Mouse (Mus musculus) erythroblast, adult 5-6 weeks (primary cell): ENCODE data around the gene Rag1. TPM values are rescaled to one million over a fixed set of nuclear protein-coding genes. Genes with fewer than 3 reads are reported as not detected.

Experiments
- ATAC-seq: replicated peaks from 2 replicates; pipeline ENCODE4 v1.8.0; 2016; ENCODE audit warnings: moderate number of reproducible peaks, mild to moderate bottlenecking, moderate TSS enrichment, inconsistent platforms; ENCODE audit not compliant: poor library complexity, low FRiP score, severe bottlenecking
- total RNA-seq, 2 experiments: library from RNA; stranded (forward) in 1 of 2; stranded (reverse) in 1 of 2; fragments of 150-400 nt in 1 of 2; fragments of 200-764, 138-1000 nt in 1 of 2; gene quantifications; 2 replicates each; pipeline versions ENCODE4 v1.2.3 to v1.2.4; 2015 to 2017; ENCODE audit warnings: low replicate concordance in 2 of 2

Rag1 gene
- total RNA-seq (2015; ENCODE audit: low replicate concordance) (0.63 and 0.77 TPM in 2 replicates), total RNA-seq (2017; ENCODE audit: low replicate concordance) (0.14 and 0.34 TPM in 2 replicates)

DNA sequence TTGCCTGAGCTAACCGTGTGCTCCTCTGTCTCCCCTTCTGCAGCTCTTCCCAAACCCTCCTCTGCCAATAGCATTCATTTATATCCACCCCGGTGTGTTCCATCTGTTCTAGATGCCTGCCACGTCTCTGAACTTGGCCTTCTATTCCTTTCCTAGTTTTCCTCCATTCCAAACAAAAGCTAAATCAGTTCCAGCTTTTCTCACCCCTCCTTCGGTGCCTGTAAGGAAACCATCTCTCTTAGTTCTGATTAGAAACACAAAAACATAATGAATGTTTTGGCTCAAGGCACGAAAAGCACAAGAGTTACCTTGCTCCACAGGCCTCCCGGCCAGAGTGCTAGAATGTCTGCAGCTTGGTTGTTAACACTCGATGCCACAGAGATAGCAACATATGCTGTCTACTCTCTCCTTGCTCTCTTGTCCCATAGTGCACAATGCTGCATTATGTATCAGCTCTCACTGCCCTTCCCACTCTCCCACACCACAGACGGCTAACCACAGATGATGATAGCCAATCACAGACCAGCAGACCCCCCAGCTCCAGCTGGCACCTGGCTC is at the start of gene Rag1, which contains the start of gene B230118H07Rik:
Gene Rag1, minus strand, starts transcription at position 388 of the 558 bp plus-strand sequence.
Gene B230118H07Rik, minus strand, starts transcription at position 419 of the 558 bp plus-strand sequence.
- ATAC-seq, result no peak

DNA sequence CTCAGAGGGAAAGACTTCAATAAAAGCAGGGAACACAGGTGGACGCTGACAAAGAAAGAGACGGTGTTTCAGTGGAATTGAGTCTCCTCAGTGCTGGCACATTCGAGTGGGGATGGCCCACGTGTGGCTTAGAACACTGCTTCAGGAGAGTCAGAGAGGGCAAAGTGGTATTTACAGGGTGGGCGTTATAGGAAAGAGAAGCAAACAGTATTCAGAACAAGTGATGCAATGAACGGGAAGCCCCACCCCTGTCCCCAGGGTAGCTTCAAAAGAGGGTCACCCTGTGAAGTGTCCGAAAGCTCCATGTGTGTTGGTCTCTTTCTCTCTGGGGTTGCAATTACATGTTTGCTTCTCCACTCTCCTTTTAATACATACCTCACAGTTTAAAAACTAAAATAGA is 46.3 kb upstream of the Rag1 start:
- no peak for ATAC-seq

DNA sequence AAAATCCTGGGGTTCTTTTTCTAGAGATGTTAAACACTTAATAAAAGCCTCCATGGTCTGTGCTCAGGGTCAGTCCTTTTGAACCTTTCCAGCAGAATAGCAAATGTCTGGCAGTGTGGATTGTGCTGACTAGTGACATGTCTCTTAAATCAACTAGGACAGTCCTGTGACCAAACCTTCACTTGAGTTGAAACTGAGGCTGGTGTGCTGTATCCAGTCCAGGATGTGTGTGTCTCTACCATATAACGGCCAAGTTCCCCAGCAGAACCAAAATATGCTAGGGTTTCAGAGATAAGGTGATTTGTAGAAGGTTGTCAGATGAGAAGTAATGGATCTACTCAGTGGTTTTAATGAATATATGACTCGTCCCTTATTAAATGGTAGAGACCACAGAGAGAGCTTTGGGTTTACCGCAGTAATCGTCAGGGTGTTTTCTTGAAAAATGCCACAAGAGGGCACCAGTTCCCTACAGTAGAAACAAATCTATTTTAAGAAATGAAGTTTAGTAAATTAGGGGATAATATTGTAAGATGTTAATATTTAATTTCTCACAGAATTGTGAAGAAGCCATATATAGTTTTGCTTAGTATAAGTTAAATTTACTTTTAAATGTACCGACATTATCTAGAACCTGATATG is 44.4 kb upstream of the Rag1 start:
- no peak for ATAC-seq

DNA sequence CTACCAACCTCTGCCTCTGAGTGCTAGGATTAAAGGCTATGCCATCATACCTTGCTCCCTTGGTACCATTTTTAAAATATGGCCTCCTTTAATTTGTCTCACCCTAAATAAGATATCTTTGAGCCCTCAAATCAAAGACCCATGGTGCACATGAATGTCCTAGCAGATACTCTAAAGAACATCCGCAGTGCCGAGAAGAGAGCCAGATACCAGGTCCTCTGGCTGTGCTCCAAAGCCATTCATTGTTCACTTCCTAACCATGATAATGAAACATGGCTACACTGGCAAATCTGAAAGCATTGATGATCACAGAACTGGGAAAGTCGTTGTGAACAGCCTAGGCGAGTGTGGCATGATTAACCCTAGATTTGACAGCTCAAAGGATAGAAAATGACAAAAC is 43.7 kb upstream of the Rag1 start:
- no peak for ATAC-seq

DNA sequence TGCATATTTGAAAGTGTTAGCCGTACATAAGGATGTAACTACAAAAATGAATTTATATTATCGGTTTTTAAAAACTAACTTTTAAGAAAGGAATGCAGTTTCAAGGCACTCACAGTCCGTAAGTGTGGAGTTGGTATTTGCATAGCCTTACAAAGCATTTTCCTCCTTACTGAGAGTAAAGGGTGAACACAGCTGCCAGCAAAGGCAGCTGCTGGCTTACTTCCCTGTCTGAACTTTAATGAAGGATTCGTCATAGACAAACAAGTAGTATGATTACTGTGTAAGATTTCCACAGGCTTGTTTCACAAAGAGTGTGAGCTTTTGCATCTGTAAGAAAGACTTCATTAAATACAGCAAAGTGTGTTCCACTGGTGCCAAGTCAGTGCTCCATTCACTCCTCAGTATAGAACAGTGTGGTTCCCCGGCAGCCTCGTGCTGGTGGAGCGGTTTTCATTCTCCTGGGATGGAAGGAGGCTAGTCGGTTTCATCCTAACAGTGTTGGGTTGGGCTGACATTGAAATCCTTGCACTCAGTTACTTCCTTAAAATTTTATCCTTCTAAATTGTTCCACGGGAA is 41.0 kb upstream of the Rag1 start:
- ATAC-seq, result no peak

DNA sequence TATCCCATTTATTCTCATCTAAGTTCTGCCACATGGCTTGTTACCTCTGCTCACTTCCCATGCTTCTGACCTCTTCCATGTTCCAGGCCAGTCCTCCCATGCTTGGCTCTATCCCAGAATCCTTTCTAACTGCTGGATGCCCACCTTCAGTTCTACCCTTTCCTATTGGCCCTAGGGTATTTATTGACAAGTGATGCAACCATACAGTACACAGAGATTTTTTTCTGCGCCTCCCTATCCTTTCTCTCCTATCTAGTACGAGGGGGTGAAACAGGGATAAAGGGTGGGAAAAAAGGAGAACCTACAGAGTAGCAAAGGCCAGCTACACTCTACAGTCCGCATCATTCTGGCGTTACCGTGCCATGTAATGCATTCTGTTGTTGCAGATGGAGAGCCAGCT is 38.7 kb upstream of the Rag1 start:
- ATAC-seq, result no peak

DNA sequence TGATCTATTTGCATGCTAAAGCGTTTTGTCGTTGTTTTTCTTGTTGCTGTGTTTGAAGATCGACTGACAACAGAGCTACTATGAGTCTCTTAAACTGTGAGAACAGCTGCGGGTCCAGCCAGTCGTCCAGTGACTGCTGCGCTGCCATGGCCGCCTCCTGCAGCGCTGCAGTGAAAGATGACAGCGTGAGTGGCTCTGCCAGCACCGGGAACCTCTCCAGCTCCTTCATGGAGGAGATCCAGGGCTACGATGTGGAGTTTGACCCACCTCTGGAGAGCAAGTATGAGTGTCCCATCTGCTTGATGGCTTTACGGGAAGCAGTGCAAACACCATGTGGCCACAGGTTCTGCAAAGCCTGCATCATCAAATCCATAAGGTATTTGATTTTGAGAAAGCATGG is 35.1 kb upstream of the Rag1 start:
- ATAC-seq, result no peak

DNA sequence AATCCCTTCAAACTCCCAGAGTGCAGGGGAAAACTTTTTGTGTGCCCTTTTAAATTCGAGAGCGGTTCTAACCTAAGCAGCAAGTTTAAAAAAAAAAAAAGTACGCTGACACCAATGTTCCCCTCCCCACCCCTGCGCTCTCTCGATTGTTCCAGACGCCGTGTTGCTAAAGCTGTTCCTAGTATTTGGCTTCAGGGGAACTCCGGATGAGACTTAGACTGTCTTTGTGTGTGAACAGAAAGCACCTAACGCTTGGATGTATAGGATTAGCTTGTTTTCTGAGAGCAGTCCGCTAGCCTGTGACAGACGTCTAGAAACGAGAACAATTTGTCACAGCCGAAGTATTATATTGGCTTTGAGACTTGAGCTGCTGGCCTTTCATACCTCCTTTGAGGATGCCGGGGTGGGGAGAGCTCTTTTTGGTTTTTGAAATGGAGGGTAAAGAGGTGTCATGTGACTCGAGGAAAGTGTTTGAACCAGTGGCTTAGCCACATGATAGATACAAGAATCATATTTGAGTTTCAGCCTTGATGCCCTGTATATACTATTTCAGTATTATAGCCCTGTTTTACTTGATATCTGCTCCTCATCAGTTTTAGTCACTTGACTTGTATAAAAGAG is 30.0 kb upstream of the Rag1 start:
- ATAC-seq, result no peak

DNA sequence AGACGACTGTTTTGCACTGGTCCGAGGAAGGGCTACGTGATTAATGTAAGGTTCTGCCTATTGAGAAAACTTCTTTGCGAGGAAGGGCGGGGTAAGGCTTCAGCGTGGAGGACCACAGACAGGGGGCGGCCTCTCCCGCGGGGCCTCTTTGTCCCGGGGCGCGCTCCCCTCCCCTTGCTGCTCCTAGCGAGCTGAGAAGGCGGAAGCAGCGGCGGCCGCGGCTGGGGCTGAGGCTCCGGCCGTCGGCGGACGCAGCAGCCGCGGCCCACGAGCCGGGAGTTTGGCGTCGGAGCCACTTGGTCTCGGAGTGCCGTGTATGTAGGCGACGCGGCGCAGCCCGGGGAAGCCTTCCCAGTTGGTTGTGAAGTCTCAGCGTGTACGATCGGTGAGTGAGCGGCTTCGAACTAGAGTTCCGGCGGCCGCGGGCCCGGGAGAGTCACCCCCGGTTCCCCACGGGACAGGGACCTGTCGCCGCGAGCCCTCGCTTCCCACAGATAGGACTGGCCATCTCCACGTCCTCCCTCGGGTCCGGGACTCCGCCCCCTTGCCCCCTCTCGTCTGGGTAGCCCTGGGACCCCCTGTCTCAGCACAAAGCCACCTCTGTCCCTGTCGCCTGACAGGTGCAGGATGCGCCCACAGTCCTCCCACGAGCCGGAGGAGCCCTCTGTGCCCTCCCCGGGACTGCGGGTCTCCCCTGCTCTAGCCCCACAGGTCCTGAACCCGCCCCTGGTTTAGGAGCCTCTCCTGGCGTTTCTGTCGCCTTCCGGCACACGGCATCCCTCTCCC is 29.1 kb upstream of the Rag1 start, which contains the start of gene Traf6:
Gene Traf6, plus strand, starts transcription at position 194 of the 786 bp plus-strand sequence.
- ATAC-seq, result peak; percentile 85

DNA sequence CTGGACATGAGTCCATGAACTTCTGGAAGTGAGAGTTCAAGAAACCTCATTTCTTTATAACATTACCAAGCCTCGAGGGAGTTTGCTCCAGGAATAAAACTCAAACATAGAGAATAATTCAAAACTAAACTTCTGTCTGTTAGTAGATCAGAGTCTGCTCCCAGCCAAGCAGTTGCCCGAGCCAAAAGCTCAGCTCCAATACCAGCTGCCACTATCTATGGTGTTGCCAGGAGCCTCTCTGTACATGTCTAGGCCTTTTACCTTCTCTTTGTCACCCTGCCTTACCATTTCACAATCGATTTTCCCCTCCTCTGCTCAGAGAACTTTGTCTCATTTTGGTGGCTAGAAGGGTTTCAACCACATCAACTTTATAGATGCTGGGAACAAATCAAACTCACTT is 24.2 kb upstream of the Rag1 start:
- ATAC-seq, result no peak

DNA sequence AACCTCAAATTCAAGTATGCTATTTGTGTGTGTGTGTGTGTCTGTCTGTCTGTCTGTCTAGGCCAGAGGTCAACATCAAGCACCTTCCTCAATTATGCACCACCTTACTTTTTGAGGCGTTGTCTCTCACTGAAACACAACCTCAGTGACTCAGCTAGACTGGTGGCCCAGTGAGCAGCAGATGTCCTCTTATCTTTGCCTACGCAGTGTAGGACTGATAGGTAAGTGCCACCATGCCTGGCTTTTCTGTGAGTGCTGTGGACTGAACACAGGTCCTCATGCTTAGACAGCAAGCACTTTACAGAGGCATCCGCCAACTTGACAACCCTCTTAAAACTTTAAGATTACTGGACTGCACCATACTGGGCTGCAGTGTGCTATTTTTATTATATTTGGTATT is 19.4 kb upstream of the Rag1 start:
- ATAC-seq, result no peak

DNA sequence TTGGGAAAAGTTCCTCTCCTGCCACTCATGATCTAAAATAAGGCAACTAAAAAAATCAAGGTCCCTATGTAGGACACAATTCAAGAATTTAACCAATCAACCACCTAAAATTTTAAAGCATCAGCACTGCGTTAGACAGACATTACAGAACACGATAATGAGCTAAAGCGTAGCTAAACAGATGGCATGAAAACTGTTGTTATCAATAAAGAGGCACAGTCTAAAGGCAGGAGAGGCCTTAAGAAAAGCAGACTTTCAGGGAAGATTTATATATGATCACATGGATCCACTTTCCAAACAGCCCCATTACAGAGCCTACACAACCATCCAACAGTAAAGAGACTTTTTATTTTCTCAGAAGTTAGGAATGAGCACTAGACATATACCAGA is 16.4 kb upstream of the Rag1 start:
- no peak for ATAC-seq

DNA sequence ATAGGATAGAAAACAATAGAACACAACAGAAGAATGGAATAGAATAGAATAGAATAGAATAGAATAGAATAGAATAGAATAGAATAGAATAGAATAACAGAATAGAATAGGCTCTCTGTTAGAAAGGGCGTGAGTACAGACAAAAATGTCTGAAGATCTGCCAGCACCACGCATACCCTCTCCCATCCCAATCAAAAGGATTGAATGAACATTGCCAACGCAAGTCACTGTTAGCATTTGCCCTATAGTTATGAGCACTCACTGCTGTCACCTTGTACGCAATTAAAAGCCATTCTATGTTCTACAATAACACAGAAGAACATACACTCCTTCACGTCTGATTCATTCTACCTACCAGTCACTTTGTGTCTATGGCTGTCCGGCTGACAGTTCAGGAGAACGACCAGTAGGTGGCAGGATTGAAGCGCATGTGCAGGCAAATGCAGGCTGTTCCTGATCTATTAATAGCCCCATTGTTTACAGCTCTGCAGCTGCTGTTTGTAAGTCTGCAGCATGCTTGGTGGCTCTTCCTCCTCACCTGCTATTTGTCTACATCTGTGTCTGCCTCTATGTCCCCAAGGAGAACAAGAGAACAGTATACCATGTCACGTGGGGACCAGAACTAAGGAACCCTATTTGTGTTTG is 15.9 kb upstream of the Rag1 start:
- peak; percentile 73 for ATAC-seq

DNA sequence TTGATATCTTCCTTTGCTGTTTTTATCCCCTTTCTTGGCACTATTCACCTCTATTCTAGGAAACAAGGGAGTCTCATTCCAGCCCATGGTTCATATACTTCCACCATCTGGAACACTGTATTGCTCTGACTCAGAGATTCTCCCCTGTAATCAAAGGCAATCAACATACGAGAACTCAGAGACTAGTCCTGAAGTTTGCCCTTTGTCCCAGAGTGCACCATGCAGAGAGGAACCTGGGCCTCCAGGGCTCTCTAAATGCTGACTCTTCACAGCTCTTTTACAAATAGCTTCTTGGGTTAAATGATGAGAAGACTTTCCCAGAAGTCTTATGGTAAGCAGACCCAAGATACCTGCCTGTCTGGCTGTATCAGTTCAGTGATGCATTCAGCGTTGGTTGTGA is 11.2 kb upstream of the Rag1 start:
- ATAC-seq, result no peak

DNA sequence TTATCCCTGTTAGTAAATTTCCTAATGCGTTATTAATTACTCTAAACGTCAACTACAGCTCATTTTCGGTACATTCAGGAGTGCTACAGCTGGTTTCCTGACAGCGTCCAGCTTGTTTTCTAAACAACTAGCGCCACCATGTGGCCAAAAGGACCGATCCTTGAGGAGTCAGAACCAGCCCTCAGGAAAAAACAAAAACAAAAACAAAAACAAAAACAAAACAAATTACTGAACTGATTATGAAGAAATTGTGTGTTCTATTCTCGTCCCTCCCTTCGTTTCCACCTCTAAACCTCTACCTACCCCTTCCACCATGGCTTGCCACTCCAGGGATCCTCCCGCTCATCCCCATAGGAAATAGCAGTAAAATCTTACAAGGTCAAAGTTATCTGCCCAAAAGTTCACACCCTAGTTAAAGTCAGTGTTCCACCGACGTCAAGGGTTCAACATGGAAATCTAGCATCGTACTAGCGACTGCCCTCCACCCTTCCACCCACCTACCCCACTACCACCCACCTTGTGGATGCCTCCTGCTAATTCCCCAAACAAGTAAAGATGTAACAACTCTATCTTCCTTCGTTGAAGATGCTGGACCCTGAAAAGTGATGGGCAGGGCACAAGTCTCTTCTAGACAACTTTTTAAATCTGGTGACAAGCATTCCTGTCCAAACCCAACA is 3.8 kb upstream of the Rag1 start:
- ATAC-seq, result no peak

DNA sequence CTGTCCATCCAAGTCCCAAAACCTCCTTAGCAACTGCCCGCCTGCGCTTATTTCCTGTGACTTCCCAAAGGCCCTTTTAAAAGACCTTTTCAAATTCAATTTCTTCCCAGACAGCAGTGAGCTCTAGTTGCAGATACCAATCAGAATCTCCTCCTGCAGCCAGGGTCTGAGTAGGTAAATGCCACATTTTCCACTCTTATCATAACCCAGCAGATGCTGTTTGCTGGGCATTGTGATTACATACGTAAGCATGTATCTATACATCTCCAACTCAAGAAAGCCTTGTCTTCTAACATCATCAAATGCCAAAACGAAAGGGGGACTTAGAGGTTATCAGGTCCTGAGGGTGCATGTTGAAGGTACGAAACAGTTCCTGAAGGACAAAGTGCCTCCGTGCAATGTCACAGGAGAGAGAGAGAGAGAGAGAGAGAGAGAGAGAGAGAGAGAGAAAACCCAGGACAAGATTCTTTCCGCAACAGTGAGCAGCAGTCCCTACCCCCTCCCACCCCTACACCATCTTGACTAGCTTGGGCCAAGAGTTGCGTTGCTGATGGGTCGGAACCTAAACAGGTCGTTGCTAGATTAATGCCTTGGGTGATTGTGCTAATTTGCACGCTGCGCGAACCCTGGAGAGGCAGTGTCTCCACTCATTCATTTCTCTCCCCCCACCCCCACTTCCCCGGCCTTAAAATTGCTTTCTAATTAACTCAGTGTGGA is 3.1 kb upstream of the Rag1 start:
- ATAC-seq, result no peak

DNA sequence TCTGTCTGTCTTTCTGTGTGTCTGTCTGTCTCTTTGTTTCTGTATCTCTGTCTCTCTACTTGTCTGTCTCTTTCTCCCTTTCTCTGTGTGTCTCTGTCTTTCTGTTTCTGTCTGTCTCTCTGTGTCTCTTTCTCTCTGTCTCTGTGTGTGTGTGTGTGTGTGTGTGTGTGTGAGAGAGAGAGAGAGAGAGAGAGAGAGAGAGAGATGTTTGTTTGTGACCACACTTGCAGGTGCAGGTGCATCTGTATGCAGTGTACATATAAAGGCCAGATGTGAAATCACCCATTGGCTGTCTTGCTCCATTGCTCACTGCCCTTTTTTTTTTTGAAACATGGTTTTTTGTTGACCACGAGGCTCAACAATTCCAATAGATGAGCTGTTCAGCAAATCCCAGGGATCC is 1.1 kb upstream of the Rag1 start:
- ATAC-seq, result no peak

DNA sequence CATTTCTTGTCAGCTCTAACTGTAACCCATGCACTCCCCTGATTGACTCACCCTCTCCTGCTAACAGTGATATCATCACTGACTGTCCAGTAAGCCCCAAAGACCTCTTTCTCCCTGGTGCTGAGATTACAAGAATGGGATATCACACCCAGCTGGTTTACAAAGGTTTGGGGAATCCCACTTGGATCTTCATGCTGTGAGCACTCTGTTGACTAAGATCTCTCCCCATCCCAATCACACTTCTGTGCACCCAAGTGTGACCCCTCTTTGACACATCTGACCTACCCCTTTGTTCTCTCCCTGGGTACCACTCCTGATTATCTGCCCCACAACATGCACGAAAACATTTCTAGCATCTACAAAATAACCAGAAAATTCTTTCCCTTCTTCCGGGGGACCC is 940 bp downstream of the Rag1 start:
- ATAC-seq, result no peak

DNA sequence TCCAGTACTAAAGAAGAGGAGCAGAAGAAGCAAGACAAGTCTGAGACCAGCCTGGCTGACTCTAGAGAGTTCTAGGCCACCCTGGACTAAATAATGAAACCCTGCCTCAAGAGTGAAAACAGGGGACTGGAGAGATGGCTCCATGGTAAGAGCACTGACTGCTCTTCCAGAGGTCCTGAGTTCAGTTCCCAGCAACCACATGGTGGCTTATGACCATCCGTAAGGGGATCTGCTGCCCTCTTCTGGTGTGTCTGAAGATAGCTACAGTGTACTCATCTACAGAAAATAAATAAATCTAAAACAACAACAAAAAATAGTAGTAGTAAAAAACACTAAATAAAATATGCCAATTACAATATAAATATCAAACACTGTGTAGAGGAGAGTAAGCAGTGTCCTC is 3.5 kb downstream of the Rag1 start:
- no peak for ATAC-seq
